Mouse (Mus musculus): ENCODE measurements around the gene Bloc1s2. TPM values are rescaled to one million over a fixed set of nuclear protein-coding genes. Genes with fewer than 3 reads are reported as not detected.

Bloc1s2 gene
- polyA plus RNA-seq, 1 experiment from 2014 or later: 31.6 TPM

- no peak for TF ChIP-seq CTCF (IDR thresholded peaks at IDR 0.05; ENCODE audit: low read depth)
- TF ChIP-seq EP300 (IDR thresholded peaks at IDR 0.05; ENCODE audit: low read depth): no peak
- Histone ChIP-seq H3K9me3 (ENCODE audit: low read length) (no peaks in the 10 kb centered on the region), H3K4me2 (ENCODE audit: low read depth, low read length) (no peak overlapping the region), H3K9ac (replicated peaks) (no peak overlapping the region), H3K4me3 (ENCODE audit: low read depth, low read length) (no peak overlapping the region), H3K27ac (ENCODE audit: low read depth) (no peak overlapping the region), H3K27me3 (ENCODE audit: insufficient read depth, low read length) (no peaks in the 10 kb centered on the region), H3K36me3 (replicated peaks; ENCODE audit: insufficient read depth, low read length) (peaks cover 69% of the 10 kb centered on the region), H3K4me1 (ENCODE audit: insufficient read depth) (no peaks in the 10 kb centered on the region; the same call in 1 of the 2 replicates)
- DNase-seq (no peak), ATAC-seq (no peak)
Measured at GRCm38 (mm10) chr19:44117793-44118192, 28.5 kb downstream of the Bloc1s2 start.

DNA sequence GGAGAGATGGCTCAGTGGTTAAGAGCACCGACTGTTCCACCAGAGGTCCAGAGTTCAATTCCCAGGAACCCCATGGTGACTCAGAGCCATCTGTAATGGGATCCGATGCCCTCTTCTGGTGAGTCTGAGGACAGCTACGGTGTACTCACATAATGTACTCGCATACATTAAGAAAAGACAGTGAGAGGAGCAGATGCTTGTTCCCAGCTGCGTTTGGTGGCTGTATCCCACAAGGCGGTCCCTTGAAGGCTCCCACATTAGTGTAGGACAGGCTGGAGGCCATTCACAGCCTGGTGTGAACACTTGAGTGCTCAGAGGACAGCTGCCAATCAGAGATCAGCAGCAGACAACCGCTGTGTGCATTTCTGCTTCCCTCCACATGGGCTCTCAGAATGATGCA is 34.5 kb downstream of the Bloc1s2 start:
- no peaks in the 10 kb centered on the region for H3K27me3 ChIP-seq (ENCODE audit: insufficient read depth, low read length)
- TF ChIP-seq CTCF (IDR thresholded peaks at IDR 0.05; ENCODE audit: low read depth) (peak; percentile 55), EP300 (IDR thresholded peaks at IDR 0.05; ENCODE audit: low read depth) (no peak)
- H3K27ac ChIP-seq (ENCODE audit: low read depth): no peak overlapping the region
- ATAC-seq: no peak
- peaks cover 38% of the 10 kb centered on the region for H3K36me3 ChIP-seq (replicated peaks; ENCODE audit: insufficient read depth, low read length)
- no peak overlapping the region for H3K4me2 ChIP-seq (ENCODE audit: low read depth, low read length)
- WGBS (ENCODE audit: insufficient replicate concordance): 64% methylated on average over 7 of the region's 7 CpGs
- H3K9ac ChIP-seq (replicated peaks): no peak overlapping the region
- DNase-seq: peak; percentile 26
- no peaks in the 10 kb centered on the region for H3K9me3 ChIP-seq (ENCODE audit: low read length)
- H3K4me1 ChIP-seq (ENCODE audit: insufficient read depth): peaks cover 7% of the 10 kb centered on the region
- H3K4me3 ChIP-seq (ENCODE audit: low read depth, low read length): no peak overlapping the region

- H3K9me3 ChIP-seq (ENCODE audit: low read length): no peaks in the 10 kb centered on the region
- DNase-seq (peak; percentile 65), ATAC-seq (peak; percentile 47; the same call in 1 of the 2 replicates)
- WGBS (ENCODE audit: insufficient replicate concordance): 59% methylated on average over 9 of the region's 9 CpGs
- peak overlapping the region; percentile 75 for H3K27ac ChIP-seq (ENCODE audit: low read depth)
- H3K27me3 ChIP-seq (ENCODE audit: insufficient read depth, low read length): no peaks in the 10 kb centered on the region
- H3K4me1 ChIP-seq (ENCODE audit: insufficient read depth): peaks cover 17% of the 10 kb centered on the region
- H3K4me2 ChIP-seq (ENCODE audit: low read depth, low read length): no peak overlapping the region
- H3K36me3 ChIP-seq (replicated peaks; ENCODE audit: insufficient read depth, low read length): peaks cover 32% of the 10 kb centered on the region
- no peak overlapping the region; the same call in 1 of the 2 replicates for H3K9ac ChIP-seq (replicated peaks)
- no peak; the same call in 1 of the 2 replicates for TF ChIP-seq EP300 (IDR thresholded peaks at IDR 0.05; ENCODE audit: low read depth)
- no peak for TF ChIP-seq CTCF (IDR thresholded peaks at IDR 0.05; ENCODE audit: low read depth)
- H3K4me3 ChIP-seq (ENCODE audit: low read depth, low read length): no peak overlapping the region
Measured at GRCm38 (mm10) chr19:44110356-44110755, 35.9 kb downstream of the Bloc1s2 start.

DNA sequence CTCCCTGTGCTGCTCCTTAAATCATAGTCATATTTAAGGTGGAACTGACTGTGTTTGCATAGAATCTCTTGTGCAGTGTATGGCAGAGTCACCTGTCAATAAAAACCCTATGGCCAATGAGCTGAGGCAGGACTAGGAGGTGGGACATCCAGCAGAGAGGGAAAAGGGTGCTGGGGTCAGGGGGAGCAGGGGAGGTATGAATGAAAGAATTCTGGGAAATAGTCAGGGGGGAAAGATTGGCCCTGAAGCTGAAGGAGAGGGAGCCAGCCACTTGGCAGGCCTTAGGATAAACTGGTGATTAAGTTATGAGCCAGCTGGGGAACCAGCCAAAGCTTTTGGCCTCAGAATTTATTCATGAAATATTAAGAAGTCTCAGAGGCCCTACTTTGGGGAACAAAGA is 37.2 kb downstream of the Bloc1s2 start:
- Histone ChIP-seq H3K4me2 (ENCODE audit: low read depth, low read length) (no peak overlapping the region), H3K27ac (ENCODE audit: low read depth) (no peak overlapping the region), H3K36me3 (replicated peaks; ENCODE audit: insufficient read depth, low read length) (peaks cover 23% of the 10 kb centered on the region), H3K4me1 (ENCODE audit: insufficient read depth) (peaks cover 25% of the 10 kb centered on the region), H3K9me3 (ENCODE audit: low read length) (no peaks in the 10 kb centered on the region), H3K27me3 (ENCODE audit: insufficient read depth, low read length) (no peaks in the 10 kb centered on the region), H3K4me3 (ENCODE audit: low read depth, low read length) (no peak overlapping the region), H3K9ac (replicated peaks) (no peak overlapping the region)
- no peak for DNase-seq
- no peak for TF ChIP-seq CTCF (IDR thresholded peaks at IDR 0.05; ENCODE audit: low read depth)
- TF ChIP-seq EP300 (IDR thresholded peaks at IDR 0.05; ENCODE audit: low read depth): no peak
- no peak for ATAC-seq

DNA sequence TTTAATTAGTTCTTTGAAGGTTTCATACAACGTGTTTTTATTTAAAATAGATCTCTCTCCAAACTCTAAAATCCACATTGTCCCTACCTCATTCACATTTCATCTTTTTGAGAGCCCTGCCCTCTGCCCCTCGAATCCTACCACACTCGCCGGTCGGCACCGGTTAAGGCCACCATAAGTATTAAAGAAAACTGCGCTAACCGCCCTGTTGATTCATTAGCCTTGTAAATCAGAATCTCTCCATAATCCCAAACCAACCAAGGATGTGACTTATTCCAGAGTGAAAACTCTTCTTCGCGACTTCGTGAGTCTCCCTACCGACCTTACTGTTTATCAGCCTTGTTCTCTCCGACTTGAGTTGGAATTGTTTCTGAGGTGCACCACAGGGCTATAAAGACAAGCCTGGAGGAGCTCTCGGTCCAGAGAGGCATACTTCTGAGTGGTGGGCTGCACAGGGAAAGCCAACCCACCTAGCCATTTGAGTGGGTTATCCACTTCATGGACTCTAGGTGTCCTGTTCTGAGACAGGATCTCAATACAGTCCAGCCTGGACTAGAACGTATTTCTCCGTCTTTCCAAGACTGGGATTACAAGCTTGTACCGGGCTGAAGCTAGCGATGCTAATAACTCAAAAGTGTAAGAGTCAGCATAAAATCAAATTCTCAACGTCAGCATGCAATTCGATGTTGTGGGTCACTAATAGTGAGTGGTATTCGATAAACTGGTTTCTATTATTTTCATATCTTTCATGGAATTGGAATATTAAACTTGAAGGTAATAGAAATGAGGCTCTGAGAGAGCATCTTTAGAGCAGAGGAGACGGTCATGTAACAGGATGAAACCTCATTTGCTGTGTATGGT is 38.4 kb downstream of the Bloc1s2 start:
- ATAC-seq (no peak), DNase-seq (no peak)
- 34% methylated on average over 22 of the region's 22 CpGs for WGBS (ENCODE audit: insufficient replicate concordance)
- Histone ChIP-seq H3K9me3 (ENCODE audit: low read length) (no peaks in the 10 kb centered on the region), H3K4me3 (ENCODE audit: low read depth, low read length) (peak overlapping the region; percentile 97), H3K27ac (ENCODE audit: low read depth) (peak overlapping the region; percentile 59), H3K4me2 (ENCODE audit: low read depth, low read length) (peak overlapping the region; percentile 80), H3K9ac (replicated peaks) (peak overlapping the region; percentile 98), H3K4me1 (ENCODE audit: insufficient read depth) (peaks cover 25% of the 10 kb centered on the region), H3K36me3 (replicated peaks; ENCODE audit: insufficient read depth, low read length) (peaks cover 14% of the 10 kb centered on the region), H3K27me3 (ENCODE audit: insufficient read depth, low read length) (no peaks in the 10 kb centered on the region)
- peak; percentile 6; the same call in 1 of the 2 replicates for TF ChIP-seq EP300 (IDR thresholded peaks at IDR 0.05; ENCODE audit: low read depth)
- TF ChIP-seq CTCF (IDR thresholded peaks at IDR 0.05; ENCODE audit: low read depth): no peak

- H3K9ac ChIP-seq (replicated peaks): peak within 1 kb of the TSS; percentile 98
- DNase-seq (peak; percentile 98), ATAC-seq (peak; percentile 96)
- peak within 1 kb of the TSS; percentile 90 for H3K27ac ChIP-seq (ENCODE audit: low read depth)
- peaks cover 25% of the 10 kb centered on the region for H3K4me1 ChIP-seq (ENCODE audit: insufficient read depth)
- no peaks in the 10 kb centered on the region for H3K9me3 ChIP-seq (ENCODE audit: low read length)
- WGBS (ENCODE audit: insufficient replicate concordance): under 1% methylated on average over 62 of the region's 67 CpGs
- peak within 1 kb of the TSS; percentile 80 for H3K4me2 ChIP-seq (ENCODE audit: low read depth, low read length)
- peak within 1 kb of the TSS; percentile 97 for H3K4me3 ChIP-seq (ENCODE audit: low read depth, low read length)
- H3K27me3 ChIP-seq (ENCODE audit: insufficient read depth, low read length): no peaks in the 10 kb centered on the region
- TF ChIP-seq CTCF (IDR thresholded peaks at IDR 0.05; ENCODE audit: low read depth) (no peak), EP300 (IDR thresholded peaks at IDR 0.05; ENCODE audit: low read depth) (peak; percentile 76)
- H3K36me3 ChIP-seq (replicated peaks; ENCODE audit: insufficient read depth, low read length): peaks cover 8% of the 10 kb centered on the region
Measured at GRCm38 (mm10) chr19:44106831-44107660, 39.2 kb downstream of the Bloc1s2 start, which contains the start of gene Chuk. Chuk (minus strand) TSS chr19:44107480.
